Mouse (Mus musculus) right cerebral cortex, postnatal 25 days (tissue): ENCODE results near the gene Atp2b1.

Experiments
- DNase-seq: peaks from one replicate; pipeline ENCODE4 v3.0.0; 2022

The Atp2b1 gene

GRCm38 (mm10) chr10:99038866-99039265, 124.7 kb downstream of the Atp2b1 start:
- DNase-seq, result no peak

- DNase-seq, result no peak
Observed at GRCm38 (mm10) chr10:99040171-99040570, 126.0 kb downstream of the Atp2b1 start.

DNA sequence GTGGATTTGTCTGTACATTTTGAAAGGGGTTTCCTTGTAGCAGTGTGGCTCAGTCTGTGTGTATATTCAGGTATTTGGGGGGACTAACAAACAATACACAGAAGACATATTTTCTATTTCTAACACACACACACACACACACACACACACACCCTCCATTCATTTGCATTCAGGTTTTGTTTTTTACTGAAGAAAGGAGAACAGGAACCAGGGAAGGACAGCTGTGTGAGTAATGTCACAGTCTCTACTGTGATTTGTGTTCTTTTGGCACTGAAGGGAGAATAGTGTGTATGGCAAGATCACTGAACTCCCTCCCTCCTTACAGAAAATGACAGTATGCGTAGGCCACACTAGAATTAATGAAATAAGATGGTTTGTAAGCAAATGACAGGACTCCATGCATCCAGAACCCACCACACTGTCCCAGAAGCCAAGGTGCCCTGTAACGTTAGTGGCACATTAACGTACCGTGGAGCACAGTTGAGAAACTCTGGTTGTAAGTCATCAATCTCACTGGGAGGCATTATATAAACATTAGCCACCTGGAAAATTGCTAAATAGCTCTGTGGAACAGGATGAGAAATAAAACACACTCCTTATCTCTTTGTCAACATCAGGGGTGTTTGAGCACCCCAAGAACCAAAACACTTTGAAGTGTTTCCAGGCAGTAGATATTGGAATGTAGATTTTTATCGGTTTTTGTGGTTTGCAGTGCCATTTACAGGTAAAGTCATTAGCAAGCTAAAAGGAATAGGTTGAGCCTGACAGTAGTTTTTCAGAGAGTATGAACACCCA, 132.7 kb downstream of the Atp2b1 start:
- DNase-seq, result no peak

- DNase-seq, result no peak
Observed at GRCm38 (mm10) chr10:99047551-99047940, 133.3 kb downstream of the Atp2b1 start.

GRCm38 (mm10) chr10:99050093-99050492, 135.9 kb downstream of the Atp2b1 start:
- no peak for DNase-seq

GRCm38 (mm10) chr10:99053111-99053510, 138.9 kb downstream of the Atp2b1 start:
- DNase-seq, result no peak

DNA sequence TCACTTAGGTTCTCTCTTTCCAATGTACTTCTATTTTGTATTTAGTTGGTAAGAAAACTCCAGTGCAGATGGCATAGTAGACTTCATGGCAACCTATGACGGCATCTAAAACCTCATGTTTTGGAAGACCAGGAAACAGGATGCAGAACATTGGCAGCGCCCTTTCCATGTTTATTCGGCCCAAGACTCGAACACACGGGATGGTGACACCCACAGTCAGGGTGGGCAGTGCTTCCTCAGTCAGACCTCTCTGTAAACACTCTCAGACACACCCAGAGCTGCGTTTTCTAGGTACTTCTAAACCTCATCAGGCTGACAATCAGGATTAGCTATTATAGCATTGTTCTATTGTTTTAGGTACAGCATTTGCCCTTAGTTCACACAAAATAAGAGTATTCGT, 146.4 kb downstream of the Atp2b1 start:
- DNase-seq, result no peak

DNA sequence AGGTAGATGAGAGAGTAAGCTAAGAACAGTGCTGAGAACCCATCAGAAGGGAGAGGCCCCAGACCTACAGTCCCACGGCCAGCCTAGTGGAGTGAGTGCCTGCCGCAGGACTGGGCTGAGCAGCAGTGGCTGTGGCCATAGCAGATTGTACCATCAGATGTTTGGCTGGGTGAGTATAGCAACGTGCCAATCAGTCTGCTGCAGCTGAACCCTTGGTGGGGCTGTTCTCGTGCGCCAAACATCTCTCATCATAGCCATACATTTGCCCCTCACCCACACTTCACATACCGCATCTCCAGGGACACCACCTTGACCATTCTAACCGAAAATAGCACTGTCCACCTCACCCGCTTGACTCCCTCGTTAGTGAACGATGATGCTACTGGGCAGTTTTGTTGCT, 147.2 kb downstream of the Atp2b1 start:
- no peak for DNase-seq

- DNase-seq, result no peak
Observed at GRCm38 (mm10) chr10:99062546-99062945, 148.3 kb downstream of the Atp2b1 start.
